Mouse (Mus musculus) limb, embryonic 12.5 days (tissue): ENCODE results near the gene Rab1b. TPM values are rescaled to one million over a fixed set of nuclear protein-coding genes. Genes with fewer than 3 reads are reported as not detected.

ENCODE experiments used
- ATAC-seq: fragments of 200-750 bp; cut with Nextera tagmentation; 2 replicates; pipeline ENCODE4 v1.8.0; 2017; ENCODE audit warnings: low read depth, moderate TSS enrichment; ENCODE audit not compliant: insufficient number of reproducible peaks, insufficient read depth, low FRiP score, low TSS enrichment
- H3K27ac ChIP-seq: fragments of 300-500 bp; sonication (generic); 2 replicates; pipeline ENCODE4 v1.5.1; 2016; ENCODE audit warnings: mild to moderate bottlenecking, moderate library complexity
- H3K27me3 ChIP-seq: fragments of 300-500 bp; sonication (generic); 2 replicates; pipeline ENCODE4 v1.6.1; 2016; ENCODE audit warnings: mild to moderate bottlenecking, moderate library complexity
- H3K36me3 ChIP-seq: fragments of 300-500 bp; sonication (generic); 2 replicates; pipeline ENCODE4 v1.6.1; 2016; ENCODE audit warnings: mild to moderate bottlenecking, moderate library complexity
- H3K4me1 ChIP-seq: fragments of 300-500 bp; sonication (generic); replicated peaks from 2 replicates; pipeline ENCODE4 v1.6.1; 2016
- H3K4me2 ChIP-seq: fragments of 300-500 bp; sonication (generic); 2 replicates; pipeline ENCODE4 v1.6.1; 2016; ENCODE audit warnings: mild to moderate bottlenecking, moderate library complexity
- H3K4me3 ChIP-seq: fragments of 300-500 bp; sonication (generic); replicated peaks from 2 replicates; pipeline ENCODE4 v1.5.1; 2016; ENCODE audit warnings: mild to moderate bottlenecking
- H3K9ac ChIP-seq: fragments of 300-500 bp; sonication (generic); replicated peaks from 2 replicates; pipeline ENCODE4 v1.6.1; 2016; ENCODE audit warnings: mild to moderate bottlenecking, moderate library complexity
- H3K9me3 ChIP-seq: fragments of 300-500 bp; sonication (generic); 2 replicates; pipeline ENCODE4 v1.6.1; 2016; ENCODE audit warnings: mild to moderate bottlenecking, moderate library complexity
- WGBS: fragments of 180-500 bp; shearing (Covaris S2); methylation state at CpG from one replicate; pipeline ENCODE4 v1.1.7; 2016; 5-methylcytosine and 5-hydroxymethylcytosine counted together
- polyA plus RNA-seq: library from polyadenylated mRNA; unstranded; fragments of >200 nt; fragmentation: Nextera tagmentation; extraction: Ambion mirVana; gene quantifications from 2 replicates; pipeline ENCODE4 v1.2.1, GENCODE M21; 2016

The Rab1b gene
- polyA plus RNA-seq, 1 experiment from 2014 or later, result 239 TPM

GRCm38 (mm10) chr19:5071077-5071476 is 35.8 kb downstream of the Rab1b start:
- no peaks in the 10 kb centered on the region for H3K9me3 ChIP-seq
- WGBS, result 2% methylated on average over 11 of the region's 11 CpGs
- ATAC-seq, result no peak
- H3K27me3 ChIP-seq, result peaks cover 17% of the 10 kb centered on the region
- H3K27ac ChIP-seq, result peak overlapping the region; percentile 99
- H3K4me2 ChIP-seq, result peak overlapping the region; percentile 99
- no peaks in the 10 kb centered on the region for H3K36me3 ChIP-seq
- H3K4me3 ChIP-seq, result peak overlapping the region; percentile 69
- H3K4me1 ChIP-seq, result peaks cover 52% of the 10 kb centered on the region
- peak overlapping the region; percentile 55 for H3K9ac ChIP-seq

DNA sequence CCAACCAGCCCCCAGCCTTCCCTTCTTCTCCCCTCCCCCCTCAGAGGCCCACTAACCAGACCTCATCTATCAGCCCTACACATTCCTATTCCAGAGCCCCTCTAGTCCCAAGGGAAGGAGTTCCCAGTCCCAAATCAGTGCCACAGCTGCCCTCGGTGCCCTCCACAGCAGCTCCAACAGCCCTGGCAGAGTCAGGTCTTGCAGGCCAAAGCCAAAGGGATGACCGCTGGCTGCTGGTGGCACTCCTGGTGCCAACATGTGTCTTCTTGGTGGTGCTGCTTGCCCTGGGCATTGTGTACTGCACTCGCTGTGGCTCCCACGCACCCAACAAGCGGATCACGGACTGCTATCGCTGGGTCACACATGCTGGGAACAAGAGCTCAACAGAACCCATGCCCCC is 36.9 kb downstream of the Rab1b start:
- Histone ChIP-seq H3K27ac (peak overlapping the region; percentile 99), H3K36me3 (no peaks in the 10 kb centered on the region), H3K4me2 (peak overlapping the region; percentile 99), H3K4me1 (peaks cover 59% of the 10 kb centered on the region), H3K4me3 (peak overlapping the region; percentile 69), H3K9me3 (no peaks in the 10 kb centered on the region), H3K27me3 (peaks cover 17% of the 10 kb centered on the region), H3K9ac (no peak overlapping the region; the same call in 1 of the 2 replicates)
- 75% methylated on average over 7 of the region's 7 CpGs for WGBS
- ATAC-seq, result no peak

GRCm38 (mm10) chr19:5069486-5069885 is 37.4 kb downstream of the Rab1b start:
- peak overlapping the region; percentile 99; the same call in 1 of the 2 replicates for H3K27ac ChIP-seq
- no peak overlapping the region; the same call in 1 of the 2 replicates for H3K9ac ChIP-seq
- peaks cover 62% of the 10 kb centered on the region for H3K4me1 ChIP-seq
- H3K36me3 ChIP-seq, result no peaks in the 10 kb centered on the region
- peaks cover 15% of the 10 kb centered on the region for H3K27me3 ChIP-seq
- ATAC-seq, result no peak
- 67% methylated on average over 5 of the region's 5 CpGs for WGBS
- H3K4me2 ChIP-seq, result peak overlapping the region; percentile 99
- peak overlapping the region; percentile 69 for H3K4me3 ChIP-seq
- H3K9me3 ChIP-seq, result no peaks in the 10 kb centered on the region

GRCm38 (mm10) chr19:5068570-5069234 is 38.2 kb downstream of the Rab1b start:
- peak overlapping the region; percentile 99 for H3K4me2 ChIP-seq
- H3K27ac ChIP-seq, result peak overlapping the region; percentile 99
- no peaks in the 10 kb centered on the region for H3K36me3 ChIP-seq
- no peak for ATAC-seq
- peaks cover 9% of the 10 kb centered on the region for H3K27me3 ChIP-seq
- WGBS, result 38% methylated on average over 21 of the region's 21 CpGs
- peaks cover 64% of the 10 kb centered on the region for H3K4me1 ChIP-seq
- H3K4me3 ChIP-seq, result peak overlapping the region; percentile 69
- H3K9ac ChIP-seq, result peak overlapping the region; percentile 86
- no peaks in the 10 kb centered on the region for H3K9me3 ChIP-seq

DNA sequence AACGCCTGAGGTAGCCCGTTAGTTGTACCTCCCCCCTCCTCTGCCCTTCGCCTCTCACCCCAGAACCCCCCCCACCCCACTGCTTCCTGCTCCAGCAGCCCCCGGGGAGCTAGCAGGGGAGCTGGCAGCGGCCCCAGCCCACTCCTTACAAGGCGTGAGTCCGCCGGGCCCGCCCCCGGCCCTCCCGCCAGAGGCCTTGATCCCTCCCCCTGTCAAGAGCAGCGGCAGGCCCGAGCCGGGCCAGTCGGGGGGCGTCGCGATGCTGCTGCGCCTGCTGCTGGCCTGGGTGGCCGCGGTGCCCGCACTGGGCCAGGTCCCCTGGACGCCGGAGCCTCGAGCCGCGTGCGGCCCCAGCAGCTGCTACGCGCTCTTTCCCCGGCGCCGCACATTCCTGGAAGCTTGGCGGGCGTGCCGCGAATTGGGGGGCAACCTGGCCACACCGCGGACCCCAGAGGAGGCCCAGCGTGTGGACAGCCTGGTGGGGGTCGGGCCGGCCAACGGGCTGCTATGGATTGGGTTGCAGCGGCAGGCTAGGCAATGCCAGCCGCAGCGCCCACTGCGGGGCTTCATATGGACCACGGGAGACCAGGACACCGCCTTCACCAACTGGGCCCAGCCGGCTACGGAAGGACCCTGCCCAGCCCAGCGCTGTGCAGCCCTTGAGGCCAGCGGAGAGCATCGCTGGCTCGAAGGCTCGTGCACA is 38.9 kb downstream of the Rab1b start, which contains the start of gene Cd248:
Cd248 (plus strand) TSS at position 212 of the 703 bp plus-strand sequence.
- H3K9ac ChIP-seq, result peak within 1 kb of the TSS; percentile 86
- peaks cover 62% of the 10 kb centered on the region for H3K4me1 ChIP-seq
- peak; percentile 46 for ATAC-seq
- no peaks in the 10 kb centered on the region for H3K9me3 ChIP-seq
- H3K36me3 ChIP-seq, result no peaks in the 10 kb centered on the region
- peak within 1 kb of the TSS; percentile 99 for H3K27ac ChIP-seq
- peak within 1 kb of the TSS; percentile 99 for H3K4me2 ChIP-seq
- H3K4me3 ChIP-seq, result peak within 1 kb of the TSS; percentile 69
- H3K27me3 ChIP-seq, result peaks cover 9% of the 10 kb centered on the region
- 1% methylated on average over 55 of the region's 56 CpGs for WGBS

DNA sequence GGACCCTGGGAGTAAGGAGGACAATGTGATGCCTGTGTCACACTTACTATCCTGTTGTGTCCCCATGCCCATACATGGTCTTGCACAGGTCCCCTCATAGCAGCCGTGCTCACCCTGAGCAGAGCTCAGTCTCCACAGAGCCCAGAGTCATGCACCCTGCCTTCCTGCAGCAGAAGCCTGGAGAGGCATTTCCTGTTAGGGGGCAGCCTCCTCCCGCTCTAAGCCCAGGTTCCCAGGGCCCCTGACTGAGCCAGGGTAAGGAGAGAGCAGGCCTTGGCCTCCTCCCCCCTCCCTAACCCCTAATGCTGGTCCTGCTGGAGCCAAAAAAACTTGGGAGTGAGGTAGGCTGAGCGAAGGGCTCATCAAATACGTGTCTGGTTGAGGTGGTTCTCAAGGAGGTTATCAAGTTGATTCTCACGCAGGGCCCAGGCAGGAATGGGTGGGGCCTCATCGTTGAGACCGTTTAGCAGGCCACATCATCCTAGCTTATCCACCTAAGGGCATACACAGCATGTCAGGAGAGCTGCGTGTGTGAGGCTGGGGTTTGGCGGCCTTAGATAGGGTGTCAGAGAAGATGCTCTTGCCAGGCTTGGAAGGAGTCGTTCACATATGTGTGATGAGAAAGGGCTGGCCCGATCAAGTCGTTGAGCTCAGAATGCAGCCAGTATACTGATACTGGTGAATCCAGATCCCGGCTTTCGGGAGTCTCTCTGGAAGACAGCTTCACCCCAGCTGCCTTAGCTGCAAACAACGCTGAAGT is 39.7 kb downstream of the Rab1b start:
- WGBS, result 3% methylated on average over 15 of the region's 15 CpGs
- peaks cover 9% of the 10 kb centered on the region for H3K27me3 ChIP-seq
- peak overlapping the region; percentile 99 for H3K27ac ChIP-seq
- peaks cover 57% of the 10 kb centered on the region for H3K4me1 ChIP-seq
- H3K9me3 ChIP-seq, result no peaks in the 10 kb centered on the region
- H3K4me2 ChIP-seq, result peak overlapping the region; percentile 99
- peak overlapping the region; percentile 69 for H3K4me3 ChIP-seq
- ATAC-seq, result 0 out of 2 replicates have a peak, but pooled peaks have one; percentile 4
- peak overlapping the region; percentile 86 for H3K9ac ChIP-seq
- H3K36me3 ChIP-seq, result no peaks in the 10 kb centered on the region

GRCm38 (mm10) chr19:5065104-5065503 is 41.8 kb downstream of the Rab1b start:
- WGBS, result 64% methylated on average over 7 of the region's 7 CpGs
- H3K27me3 ChIP-seq, result peaks cover 9% of the 10 kb centered on the region
- ATAC-seq, result no peak

GRCm38 (mm10) chr19:5062446-5062845 is 44.4 kb downstream of the Rab1b start:
- Histone ChIP-seq H3K36me3 (no peaks in the 10 kb centered on the region), H3K27ac (no peak overlapping the region), H3K4me2 (no peak overlapping the region), H3K27me3 (no peaks in the 10 kb centered on the region), H3K4me1 (peaks cover 56% of the 10 kb centered on the region), H3K9me3 (no peaks in the 10 kb centered on the region), H3K4me3 (no peak overlapping the region), H3K9ac (no peak overlapping the region)
- WGBS, result 33% methylated on average over 6 of the region's 6 CpGs
- no peak for ATAC-seq

More at GRCm38 (mm10) chr19:5065104-5065503, 41.8 kb downstream of the Rab1b start:
- Histone ChIP-seq H3K9ac (no peak overlapping the region), H3K4me1 (peaks cover 55% of the 10 kb centered on the region), H3K4me3 (no peak overlapping the region), H3K27ac (no peak overlapping the region), H3K36me3 (no peaks in the 10 kb centered on the region), H3K4me2 (no peak overlapping the region), H3K9me3 (no peaks in the 10 kb centered on the region)

- 81% methylated on average over 5 of the region's 5 CpGs for WGBS
- Histone ChIP-seq H3K36me3 (no peaks in the 10 kb centered on the region), H3K4me3 (no peak overlapping the region), H3K27ac (no peak overlapping the region), H3K4me2 (no peak overlapping the region), H3K9ac (no peak overlapping the region), H3K9me3 (no peaks in the 10 kb centered on the region), H3K27me3 (no peaks in the 10 kb centered on the region), H3K4me1 (peaks cover 54% of the 10 kb centered on the region)
- no peak for ATAC-seq
Observed at GRCm38 (mm10) chr19:5062041-5062440, 44.8 kb downstream of the Rab1b start.

GRCm38 (mm10) chr19:5060365-5061330 is 46.2 kb downstream of the Rab1b start:
- H3K4me3 ChIP-seq, result no peak overlapping the region
- H3K9ac ChIP-seq, result no peak overlapping the region
- peaks cover 59% of the 10 kb centered on the region for H3K4me1 ChIP-seq
- peak overlapping the region; percentile 70; the same call in 1 of the 2 replicates for H3K27ac ChIP-seq
- ATAC-seq, result no peak
- WGBS, result 29% methylated on average over 5 of the region's 5 CpGs
- H3K36me3 ChIP-seq, result no peaks in the 10 kb centered on the region
- no peak overlapping the region for H3K4me2 ChIP-seq
- no peaks in the 10 kb centered on the region for H3K9me3 ChIP-seq
- H3K27me3 ChIP-seq, result no peaks in the 10 kb centered on the region
